Mouse (Mus musculus) cerebellum, adult 11 months (tissue): ENCODE results near the gene Ugt1a6a.

ENCODE experiments used
- DNase-seq: peaks from one replicate; pipeline ENCODE4 v3.0.0; 2022

Gene Ugt1a6a

DNA sequence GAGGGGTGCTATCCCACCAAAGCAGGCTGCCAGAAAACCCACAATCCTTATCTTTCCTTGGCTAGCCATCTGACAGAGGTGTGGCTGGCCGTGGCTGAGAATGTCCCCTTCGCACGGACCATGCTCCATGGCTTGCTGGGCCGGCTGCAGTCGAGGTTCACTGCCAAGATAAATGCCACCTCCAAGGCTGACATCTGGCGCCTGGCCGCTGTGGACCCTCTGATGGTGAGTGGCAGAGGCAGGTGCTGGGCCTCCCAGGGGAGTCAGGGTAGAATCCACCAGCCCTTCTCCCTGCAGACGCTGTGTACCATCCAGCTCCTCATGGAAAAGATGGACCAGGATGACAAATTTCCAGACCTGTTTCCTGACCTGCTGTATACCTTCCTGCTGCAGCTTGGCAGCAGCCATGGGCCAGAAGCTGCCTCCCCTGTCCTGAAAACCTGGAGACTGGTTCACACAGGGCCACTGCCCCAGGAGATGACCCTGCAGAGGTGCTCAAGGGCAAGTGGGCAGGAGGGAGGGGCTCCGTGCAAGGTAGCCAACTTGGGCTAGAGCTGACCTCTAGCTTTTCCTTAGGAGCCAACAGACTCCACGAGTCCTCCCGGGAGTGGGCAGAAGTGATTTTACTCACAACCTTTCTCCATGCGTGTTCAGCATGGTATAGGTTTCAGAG is 120.3 kb downstream of the Ugt1a6a start:
- DNase-seq: no peak

DNA sequence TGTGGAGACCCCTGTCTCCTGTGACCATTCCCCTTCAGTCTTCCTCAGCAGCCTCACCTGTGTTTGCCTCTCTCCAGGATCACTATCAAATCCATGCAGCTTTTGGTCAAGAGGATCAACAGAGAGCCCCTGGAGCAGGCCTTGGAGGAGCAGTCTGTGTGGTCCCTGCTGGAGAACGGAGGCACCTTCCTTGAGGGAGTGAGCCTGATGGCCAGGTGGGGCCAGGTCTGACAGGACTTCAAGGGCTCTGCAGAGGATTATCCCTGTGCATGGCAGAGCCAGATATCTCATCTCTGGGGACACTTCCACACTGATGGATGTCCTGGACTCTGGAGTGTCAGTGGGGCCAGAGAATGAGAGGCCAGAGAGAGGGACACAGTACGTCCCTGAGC is 120.9 kb downstream of the Ugt1a6a start:
- DNase-seq: no peak

DNA sequence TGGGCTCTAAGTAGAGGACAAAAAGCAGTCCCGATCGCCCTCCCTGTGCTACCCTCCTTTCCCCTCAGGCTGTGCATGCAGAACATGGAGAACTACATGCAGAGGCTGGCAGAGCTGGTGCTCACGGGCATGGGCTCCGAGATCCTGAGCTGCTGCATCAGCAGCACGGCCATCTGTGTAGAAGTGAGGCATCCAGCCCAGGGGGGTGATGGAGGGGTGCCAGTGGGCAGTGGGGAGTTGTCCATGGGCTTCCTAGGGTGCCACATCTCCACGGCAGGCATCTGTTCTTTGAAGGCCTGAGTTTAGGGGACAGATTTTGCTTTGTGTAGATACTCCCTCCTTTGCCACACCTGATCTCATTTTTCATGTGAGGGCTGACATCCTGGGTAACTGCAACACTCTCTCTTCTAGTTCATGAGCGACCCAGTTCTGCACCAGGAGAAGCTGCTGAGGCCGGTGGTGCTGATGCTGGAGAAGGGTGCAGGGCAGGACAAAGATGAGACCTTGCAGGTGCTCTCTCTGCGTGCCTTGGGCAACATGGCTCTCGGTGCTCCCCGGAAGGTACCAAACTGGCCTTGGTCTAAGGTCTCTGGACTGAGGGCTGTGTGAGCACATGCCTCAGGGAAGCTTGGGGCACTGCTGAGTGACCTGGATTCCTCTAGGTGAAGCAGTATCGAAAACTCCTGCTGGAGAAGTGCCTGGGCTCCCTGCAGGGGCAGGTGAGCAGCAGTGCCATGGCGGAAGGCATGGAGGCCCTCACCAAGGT is 121.6 kb downstream of the Ugt1a6a start:
- DNase-seq: no peak

DNA sequence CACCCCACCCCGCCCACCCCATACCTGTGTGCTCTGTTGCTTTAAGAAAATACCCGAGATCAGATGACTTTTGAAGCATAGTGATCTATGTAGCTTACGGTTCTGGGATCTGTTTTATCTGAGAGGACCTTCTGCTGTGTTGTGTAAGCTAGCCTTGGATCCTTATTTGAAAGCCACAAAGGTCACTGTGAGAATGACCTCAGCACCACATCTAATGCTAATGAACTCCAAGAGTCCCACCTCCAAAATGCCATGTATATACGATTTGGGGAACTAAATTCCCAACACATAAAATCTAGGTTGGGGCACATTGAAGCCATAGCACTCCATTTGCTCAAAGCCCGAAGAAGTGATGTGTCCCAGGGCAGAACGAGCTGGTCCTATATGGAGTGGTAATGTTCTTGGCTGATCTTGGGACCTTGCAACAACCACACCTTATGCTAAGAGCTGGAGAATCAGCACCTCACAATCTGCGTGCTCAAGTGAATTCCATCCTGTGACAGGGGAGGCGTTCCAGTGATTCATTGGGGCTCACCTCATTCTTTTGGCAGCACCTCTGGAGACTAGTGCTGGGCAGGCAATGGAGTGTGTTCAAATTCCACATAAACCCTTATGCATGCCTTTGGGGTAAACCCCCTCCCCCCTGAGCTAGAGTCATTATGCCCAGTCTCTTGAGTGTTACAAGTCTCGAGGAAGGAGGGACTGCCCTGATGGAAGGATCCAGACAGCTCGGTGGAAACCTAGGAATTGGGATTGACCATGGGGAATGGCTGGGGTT is 122.5 kb downstream of the Ugt1a6a start:
- DNase-seq: no peak

DNA sequence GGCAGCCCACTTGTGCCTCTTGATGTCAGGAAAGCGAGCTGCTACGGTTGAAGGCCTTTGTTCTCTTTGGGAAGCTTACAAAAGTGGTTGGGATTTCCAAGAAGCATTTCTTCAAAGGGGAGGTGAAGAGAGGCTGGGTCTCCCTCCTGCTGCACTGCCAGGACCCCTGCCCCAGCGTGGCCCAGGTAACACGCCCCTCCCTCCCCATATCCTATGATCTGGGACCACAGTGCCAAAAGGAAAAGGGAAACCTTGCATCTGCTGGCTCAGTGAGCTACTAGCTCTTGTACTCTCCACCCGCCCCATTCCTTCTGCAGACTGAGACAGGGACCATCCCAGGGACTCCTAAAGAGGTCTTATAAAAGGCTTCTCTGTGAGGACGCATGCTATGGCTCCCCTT is 123.1 kb downstream of the Ugt1a6a start:
- DNase-seq: no peak

DNA sequence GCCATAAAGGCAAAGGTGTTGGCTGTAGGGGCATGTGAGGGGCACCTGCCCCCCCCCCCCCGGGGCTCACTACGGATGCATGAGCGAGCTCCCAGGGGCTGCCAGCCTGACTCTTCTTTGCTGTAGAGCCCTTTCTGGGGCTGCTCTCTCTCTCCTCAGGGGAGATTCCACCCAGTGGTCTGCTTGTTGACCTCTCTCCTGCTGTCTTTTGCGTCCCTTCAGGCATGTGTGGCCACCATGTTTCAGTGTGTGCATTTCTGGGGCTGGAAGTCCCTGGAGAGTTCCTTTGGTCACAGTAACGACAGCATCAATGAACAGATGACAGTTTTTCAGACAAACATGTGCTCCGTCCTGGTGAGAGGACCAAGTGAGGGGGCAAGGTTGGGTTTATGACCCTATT is 123.8 kb downstream of the Ugt1a6a start:
- DNase-seq: no peak

DNA sequence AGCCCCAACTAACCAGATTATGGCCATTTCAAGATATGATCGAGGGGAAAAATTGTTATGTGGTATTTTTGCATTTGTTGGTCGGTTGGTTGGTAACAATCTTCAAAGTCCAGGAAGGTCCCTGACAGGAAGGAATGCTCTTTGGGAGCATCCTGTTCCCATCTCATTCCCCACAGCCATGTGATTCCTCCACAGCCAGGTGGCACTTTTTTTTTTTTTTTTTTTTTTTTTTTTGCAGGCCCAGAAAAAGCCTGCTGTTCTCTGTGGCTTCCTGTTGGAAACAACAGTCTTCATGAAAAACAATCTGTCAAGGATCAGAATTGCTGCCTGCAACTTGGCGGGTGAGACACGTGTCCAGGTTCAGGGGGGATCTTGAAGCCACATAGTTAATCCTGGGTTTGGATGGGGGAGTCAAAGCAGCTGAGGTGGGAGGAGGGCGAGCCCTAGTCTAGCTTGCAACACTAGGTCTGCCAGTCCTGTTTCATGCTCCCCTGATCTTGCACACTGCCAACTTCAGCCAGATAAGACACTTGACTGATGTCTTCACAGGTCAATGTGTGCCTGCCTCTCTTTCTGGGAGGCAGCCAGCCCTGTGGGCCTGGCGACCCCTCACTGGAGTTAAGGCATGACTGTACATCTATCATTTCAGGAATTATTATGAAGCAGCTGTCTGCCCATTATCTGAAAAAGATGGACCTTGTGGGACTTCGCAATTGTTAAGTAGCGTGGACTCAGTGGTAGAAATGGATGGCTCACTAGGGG is 124.5 kb downstream of the Ugt1a6a start:
- DNase-seq: no peak

DNA sequence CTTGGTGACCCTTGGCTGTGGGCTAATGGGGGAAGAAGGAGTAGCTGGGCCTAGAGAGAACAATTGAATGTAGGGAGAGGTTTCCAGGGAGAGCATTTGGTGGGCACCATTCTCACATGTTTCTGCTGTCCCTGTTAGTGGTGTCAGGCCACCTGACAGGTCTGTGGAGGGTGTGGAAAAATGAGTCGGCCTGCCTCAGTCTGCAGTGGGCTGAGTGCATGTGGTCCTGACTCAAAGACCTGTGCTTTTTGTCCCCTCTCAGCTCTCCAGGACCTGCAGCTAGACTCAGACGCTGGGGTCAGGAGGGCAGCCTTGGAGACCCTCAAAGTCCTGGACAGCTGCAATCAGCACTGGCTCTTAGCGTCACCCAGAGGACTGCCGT is 125.0 kb downstream of the Ugt1a6a start:
- DNase-seq: no peak

DNA sequence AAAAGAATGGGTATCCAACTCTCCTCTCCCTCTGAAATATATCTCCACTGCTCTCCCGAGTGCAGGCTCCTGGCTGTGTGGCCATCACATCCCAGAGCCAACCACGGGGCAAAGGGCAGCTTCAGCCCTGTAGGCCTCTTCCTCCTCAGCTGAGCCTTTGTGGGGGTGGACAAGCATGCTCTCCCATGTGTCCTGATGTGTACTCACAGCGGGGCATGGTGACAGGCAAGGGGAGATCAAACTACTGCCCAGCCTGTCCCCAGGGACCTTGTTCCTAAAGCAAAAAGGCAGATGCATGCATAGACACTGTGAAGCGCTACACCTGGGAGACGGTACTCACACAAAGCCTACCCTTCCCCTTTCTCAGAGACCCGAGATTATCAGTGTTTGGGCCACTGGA is 125.5 kb downstream of the Ugt1a6a start:
- DNase-seq: no peak

DNA sequence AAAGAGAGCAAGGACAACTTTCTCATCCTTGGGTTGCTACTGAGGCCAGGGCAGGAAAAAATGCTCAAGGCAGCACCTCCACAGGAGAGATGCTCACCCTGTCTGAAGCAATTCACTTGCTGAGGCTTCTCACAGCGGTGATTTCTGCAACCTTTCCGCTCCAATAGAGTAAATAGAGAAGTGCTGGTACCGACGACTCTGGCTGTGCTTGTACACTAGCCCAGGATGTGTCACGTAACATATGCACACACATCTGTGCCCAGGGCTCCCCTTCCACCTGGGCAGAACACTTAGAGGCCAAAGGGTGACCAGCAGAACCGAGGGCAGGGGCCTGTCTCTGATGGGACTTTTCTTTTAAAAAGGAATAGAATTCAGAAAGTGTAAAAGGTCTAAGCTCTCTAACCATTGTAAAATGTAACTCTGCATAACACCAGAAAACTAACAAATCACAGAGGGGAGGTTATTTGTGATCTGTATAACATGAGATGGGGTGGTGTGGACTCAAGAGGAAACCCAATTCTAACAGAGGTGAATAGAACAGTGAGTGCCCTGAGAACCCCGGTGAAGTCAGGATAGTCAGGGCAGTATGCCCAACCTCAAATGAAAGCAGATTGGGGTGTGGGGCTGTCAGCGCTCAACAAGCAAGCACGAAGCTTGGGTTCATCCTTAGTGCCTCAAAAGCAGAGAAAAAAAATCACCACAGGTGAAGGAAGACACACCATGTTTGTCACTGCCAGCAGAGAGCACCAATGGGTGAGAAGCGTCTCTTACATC is 126.2 kb downstream of the Ugt1a6a start:
- no peak for DNase-seq

DNA sequence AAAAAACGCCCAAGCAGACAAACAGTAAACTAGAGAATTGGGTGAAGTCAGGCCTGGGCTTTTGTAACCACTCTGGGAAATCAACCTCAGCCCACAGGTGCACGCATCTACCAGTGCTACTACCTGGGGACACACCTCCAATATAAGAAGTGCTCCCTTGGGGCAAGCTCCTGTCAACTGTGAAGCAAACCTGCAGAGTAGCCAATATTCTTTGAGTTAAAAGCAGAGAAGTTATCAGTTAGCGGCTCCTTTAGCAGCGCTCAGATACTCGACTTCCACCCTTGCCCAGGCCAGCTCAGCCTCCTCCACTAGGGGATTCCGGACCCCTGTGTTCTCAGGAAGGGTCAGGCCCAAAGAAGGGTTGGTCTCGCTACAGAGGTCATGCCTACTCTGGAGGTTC is 127.1 kb downstream of the Ugt1a6a start:
- DNase-seq: no peak

DNA sequence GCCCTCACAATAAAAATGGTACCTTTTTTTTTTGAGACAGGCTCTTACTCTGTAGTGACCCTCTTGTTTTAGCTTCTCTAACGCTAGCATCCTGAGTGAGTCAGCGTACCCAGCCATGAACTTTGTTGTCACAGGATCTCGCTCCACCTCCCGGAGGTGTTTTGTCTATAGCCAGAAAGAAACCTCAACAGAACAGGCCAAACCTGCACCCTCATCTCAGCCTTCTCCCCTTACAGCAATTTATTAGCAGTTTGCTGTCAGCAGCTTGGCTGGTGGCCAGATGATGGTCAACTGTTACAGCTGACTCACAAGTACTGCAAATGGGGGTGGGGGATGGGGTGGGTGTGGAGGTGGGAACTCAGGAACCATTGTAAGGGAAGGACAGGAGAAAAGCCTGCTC is 127.6 kb downstream of the Ugt1a6a start:
- no peak for DNase-seq

DNA sequence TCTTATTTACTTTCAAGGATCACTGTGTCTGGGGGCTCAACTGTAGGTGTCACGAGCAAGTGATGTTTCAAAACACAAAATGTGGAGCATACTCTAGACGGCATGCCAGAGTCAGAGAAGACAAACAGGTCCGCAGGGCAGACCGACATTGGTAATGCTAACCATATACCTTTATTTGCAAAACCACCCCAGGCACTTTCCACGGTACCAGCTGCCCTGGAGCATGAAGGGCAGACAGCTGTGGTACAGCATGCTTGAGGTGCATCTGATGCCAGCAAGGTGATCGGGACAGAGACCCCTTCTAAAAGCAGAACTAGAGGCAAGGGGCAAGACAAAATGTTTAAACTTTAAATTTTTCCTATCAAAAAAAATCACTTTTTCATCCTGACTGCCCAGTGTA is 128.4 kb downstream of the Ugt1a6a start:
- no peak for DNase-seq

DNA sequence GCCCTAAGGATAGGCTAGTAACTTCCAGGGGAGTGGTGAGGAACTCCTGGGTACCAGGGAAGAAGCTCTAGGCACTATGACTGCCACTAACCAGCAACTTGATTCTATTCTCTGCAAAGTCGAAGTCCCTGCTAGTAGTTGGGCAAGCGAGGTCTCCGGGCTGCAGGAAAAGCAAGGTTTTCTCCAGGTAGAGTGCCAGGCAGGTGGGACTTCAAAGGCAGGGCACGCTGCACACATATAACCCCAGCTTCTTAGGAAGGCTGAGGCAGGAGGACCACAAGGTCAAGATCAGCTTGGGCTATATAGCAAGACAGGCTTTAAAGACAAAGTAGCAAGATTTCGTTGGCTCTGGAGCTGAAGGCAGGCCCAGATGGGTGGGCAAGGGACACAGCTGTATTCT is 129.2 kb downstream of the Ugt1a6a start:
- DNase-seq: no peak

DNA sequence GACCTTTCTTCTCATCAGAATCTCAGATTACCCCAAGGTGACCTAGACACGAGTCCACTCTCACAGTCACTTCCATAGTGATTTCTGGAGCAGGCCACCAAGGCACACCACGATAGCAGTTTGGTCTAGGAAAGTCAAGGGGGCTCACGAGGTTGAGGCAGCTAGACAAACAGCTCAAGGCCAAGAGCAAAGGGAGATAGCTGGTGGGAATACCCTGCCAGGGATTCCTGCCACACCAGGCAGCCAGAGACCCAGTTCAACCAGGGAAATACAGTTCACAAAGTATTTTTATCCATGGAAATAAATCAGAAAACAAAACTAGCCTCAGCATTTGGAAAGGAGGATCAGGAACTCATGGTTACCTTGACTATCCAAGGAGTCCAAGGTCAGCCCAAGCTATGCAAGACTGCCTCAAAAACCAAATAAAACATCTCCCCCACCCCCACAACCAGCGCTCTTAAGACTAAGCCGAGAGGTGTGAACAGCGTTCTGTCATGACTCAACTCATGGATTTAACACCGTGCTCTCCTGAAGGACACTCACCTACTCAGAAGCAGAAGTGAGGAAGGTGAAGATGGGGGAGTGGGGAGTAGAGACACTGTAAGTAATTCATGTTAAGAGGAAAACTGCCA is 129.7 kb downstream of the Ugt1a6a start:
- DNase-seq: no peak

DNA sequence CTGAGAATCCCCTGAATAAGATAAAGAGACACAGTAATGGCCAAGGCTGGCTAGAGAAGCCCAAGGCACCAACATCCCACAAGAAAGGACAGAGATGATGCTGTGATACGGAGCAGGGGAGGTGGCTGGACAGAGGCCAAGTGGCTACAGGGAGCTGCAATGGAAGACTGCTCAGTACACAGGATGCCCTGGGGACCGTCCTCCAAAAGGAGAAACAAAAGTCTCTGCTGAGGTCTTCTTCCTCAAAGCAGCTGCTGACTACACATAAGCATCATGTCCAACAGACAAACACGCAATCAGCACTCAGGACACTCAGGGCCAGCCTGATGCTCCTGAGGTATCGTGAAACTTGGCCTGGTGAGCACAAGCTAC is 130.2 kb downstream of the Ugt1a6a start:
- no peak for DNase-seq

DNA sequence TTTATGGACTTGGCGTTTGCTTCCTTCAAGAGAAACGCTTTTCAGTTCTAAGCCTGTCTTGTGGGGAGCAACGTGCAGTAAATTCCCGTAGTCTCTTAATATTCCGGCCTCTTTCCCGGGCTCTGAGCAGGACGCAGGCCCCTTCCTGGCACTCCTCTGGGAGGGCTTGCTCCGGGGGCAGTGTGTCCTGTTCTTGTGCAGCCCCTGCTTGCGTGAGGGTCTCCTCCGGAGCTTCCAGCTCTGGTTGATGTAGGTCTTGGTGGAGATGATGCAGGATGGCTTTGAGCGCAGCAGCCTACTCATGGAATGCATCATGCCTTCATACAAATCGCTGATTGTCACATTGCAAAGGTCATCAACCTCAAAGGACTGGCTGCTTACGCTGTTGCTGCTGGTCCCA is 131.5 kb downstream of the Ugt1a6a start:
- DNase-seq: no peak

DNA sequence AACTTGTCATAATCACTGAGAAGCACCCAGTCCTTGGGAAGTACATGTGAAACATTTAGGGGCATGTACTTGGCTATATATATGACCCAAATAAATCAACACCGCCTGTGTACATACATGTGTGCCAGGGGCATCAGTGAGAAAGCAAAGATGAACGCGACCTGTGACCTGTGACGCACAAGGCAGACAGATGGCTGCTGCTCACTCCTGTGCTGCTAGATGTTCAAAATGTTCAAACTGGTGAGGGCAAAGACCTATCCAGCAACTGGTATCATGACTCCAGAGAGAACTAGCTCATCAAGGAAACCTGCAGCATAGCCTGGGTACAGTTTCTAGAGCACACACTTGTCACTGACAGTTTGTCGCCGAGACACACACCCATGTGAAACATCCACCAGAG is 132.9 kb downstream of the Ugt1a6a start:
- no peak for DNase-seq

DNA sequence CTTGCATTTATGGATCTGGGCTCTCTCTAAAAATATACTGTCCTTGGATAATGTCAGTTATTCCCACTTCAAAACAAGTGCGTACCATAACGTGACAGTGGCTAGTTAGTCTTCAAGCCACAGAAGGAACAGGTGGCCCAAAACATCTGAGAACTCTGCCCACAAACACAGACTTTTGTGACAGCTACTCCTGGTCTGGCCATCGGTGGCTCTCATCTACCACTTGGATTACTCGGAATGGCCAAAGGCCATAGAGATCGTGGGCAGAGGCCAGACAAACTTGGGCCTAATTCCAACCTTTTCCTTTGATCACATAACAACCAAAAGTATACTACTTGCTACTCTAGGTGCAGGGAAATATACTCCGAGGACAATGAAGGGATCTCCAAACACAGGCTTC is 133.5 kb downstream of the Ugt1a6a start:
- no peak for DNase-seq
